Mouse (Mus musculus): ENCODE results near the gene Yipf7.
A peak's percentile ranks its signal among the peaks of the same experiment; 100 is the strongest.

Yipf7 gene

GRCm38 (mm10) chr5:69542489-69542888 is at the start of gene Yipf7:
Gene Yipf7, minus strand, starts transcription at chr5:69542648.
- DNase-seq: no peak

- DNase-seq: peak; percentile 91
Measured at GRCm38 (mm10) chr5:69591640-69592461, 49.4 kb upstream of the Yipf7 start, which contains the start of gene Gnpda2. Gene Gnpda2, minus strand, starts transcription at chr5:69592340.

- DNase-seq: no peak
Measured at GRCm38 (mm10) chr5:69557404-69557935, 15.0 kb upstream of the Yipf7 start.

GRCm38 (mm10) chr5:69556628-69557403 is 14.4 kb upstream of the Yipf7 start, which contains the start of gene Guf1:
Gene Guf1, plus strand, starts transcription at chr5:69556923.
- DNase-seq: peak; percentile 96

GRCm38 (mm10) chr5:69541680-69542079 is 768 bp downstream of the Yipf7 start:
- no peak for DNase-seq

- no peak for DNase-seq
Measured at GRCm38 (mm10) chr5:69523944-69524343, 18.5 kb downstream of the Yipf7 start.

GRCm38 (mm10) chr5:69522064-69522463 is 20.4 kb downstream of the Yipf7 start:
- no peak for DNase-seq

GRCm38 (mm10) chr5:69520661-69521278 is 21.7 kb downstream of the Yipf7 start:
- DNase-seq: peak; percentile 49

GRCm38 (mm10) chr5:69512203-69512602 is 30.2 kb downstream of the Yipf7 start:
- DNase-seq: no peak

GRCm38 (mm10) chr5:69511631-69512030 is 30.8 kb downstream of the Yipf7 start:
- no peak for DNase-seq

GRCm38 (mm10) chr5:69507045-69507444 is 35.4 kb downstream of the Yipf7 start:
- DNase-seq: no peak

- no peak for DNase-seq
Measured at GRCm38 (mm10) chr5:69489046-69489445, 53.4 kb downstream of the Yipf7 start.

- DNase-seq: no peak
Measured at GRCm38 (mm10) chr5:69467520-69467919, 74.9 kb downstream of the Yipf7 start.
